Mouse (Mus musculus): ENCODE results near the gene Gm20388.

- no peak for TF ChIP-seq CTCF (IDR thresholded peaks at IDR 0.05; ENCODE audit: extremely low read depth, insufficient read depth, low read length)
- no peak for TF ChIP-seq POLR2A (IDR thresholded peaks at IDR 0.05; ENCODE audit: extremely low read depth, insufficient read depth, low read length)
Measured at GRCm38 (mm10) chr8:120143911-120144651, 233.4 kb downstream of the Gm20388 start.

Measured in cortical plate, adult 2 months (tissue).